Mouse (Mus musculus) thymus, postnatal 25 days (tissue): Measurements from ENCODE around the gene Olfr871.
"Not testable (repeated sequence)": the region's sequence is repeated elsewhere in the genome, so short reads cannot be mapped to it uniquely, and the experiment has no call there.

Experiments used
- DNase-seq: peaks from one replicate; pipeline ENCODE4 v3.0.0; 2022

Olfr871 gene

GRCm38 (mm10) chr9:20211907-20212306 lies at the start of gene Olfr871:
Gene Olfr871 (plus strand): TSS chr9:20212207.
- no peak for DNase-seq

GRCm38 (mm10) chr9:20173957-20174356 lies 38.0 kb upstream of the Olfr871 start, which contains the start of gene Olfr870:
Gene Olfr870 (minus strand): TSS chr9:20174057.
- DNase-seq = no peak

GRCm38 (mm10) chr9:20179463-20179862 lies 32.5 kb upstream of the Olfr871 start:
- no peak for DNase-seq

- no peak for DNase-seq
Observed at GRCm38 (mm10) chr9:20202131-20202530, 9.9 kb upstream of the Olfr871 start.

GRCm38 (mm10) chr9:20203413-20203984 lies 8.5 kb upstream of the Olfr871 start:
- DNase-seq = not testable (repeated sequence)

GRCm38 (mm10) chr9:20210812-20211211 lies 1.2 kb upstream of the Olfr871 start:
- no peak for DNase-seq

GRCm38 (mm10) chr9:20211477-20211876 lies 530 bp upstream of the Olfr871 start:
- no peak for DNase-seq

- no peak for DNase-seq
Observed at GRCm38 (mm10) chr9:20236819-20237218, 24.8 kb downstream of the Olfr871 start, which contains the start of gene Olfr872. Gene Olfr872 (plus strand): TSS chr9:20237119.

- DNase-seq = no peak
Observed at GRCm38 (mm10) chr9:20237378-20237777, 25.4 kb downstream of the Olfr871 start.
